Mouse (Mus musculus): Measurements from ENCODE around the gene Nphp3. TPM values are rescaled to one million over a fixed set of nuclear protein-coding genes. Genes with fewer than 3 reads are reported as not detected.
A peak's percentile ranks its signal among the peaks of the same experiment; 100 is the strongest.

Nphp3 gene
- polyA plus RNA-seq, 1 experiment from 2014 or later = 3.3 TPM

DNA sequence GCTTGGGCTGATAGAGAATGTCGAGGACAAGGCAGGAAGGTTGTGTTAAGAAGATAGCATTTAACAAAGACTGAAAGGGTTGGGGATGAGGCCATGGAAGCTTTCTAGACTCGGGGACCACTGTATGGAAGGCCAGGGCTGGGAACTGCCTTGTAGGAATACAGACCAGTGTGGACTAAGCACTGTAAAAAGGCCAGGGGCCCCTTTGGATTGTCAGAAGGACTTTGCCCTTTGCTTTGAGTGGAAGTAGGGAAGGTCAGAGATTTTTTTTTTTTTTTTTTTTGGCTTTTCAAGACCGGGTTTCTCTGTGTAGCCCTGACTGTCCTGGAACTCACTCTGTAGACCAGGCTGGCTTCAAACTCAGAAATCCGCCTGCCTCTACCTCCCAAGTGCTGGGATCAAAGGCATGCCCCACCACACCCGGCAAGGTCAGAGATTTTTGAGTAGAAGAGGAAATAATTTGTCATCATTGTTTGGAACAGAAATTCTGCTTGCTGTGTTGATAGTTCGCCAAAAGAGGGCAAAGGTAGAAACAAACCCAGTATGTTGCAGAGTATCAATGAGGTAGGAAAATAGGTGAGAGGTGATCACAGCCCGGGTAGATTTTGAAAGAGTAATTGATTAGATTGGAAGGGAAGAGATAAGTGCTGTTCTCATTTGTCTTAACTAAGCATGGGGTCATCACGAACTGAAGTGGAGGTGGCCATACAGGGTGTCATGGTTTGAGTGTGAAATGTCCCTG is 68.7 kb downstream of the Nphp3 start:
- Histone ChIP-seq H3K36me3 (replicated peaks) (no peaks in the 10 kb centered on the region), H3K9ac (no peak overlapping the region), H3K9me3 (no peaks in the 10 kb centered on the region), H3K27me3 (replicated peaks) (no peaks in the 10 kb centered on the region), H3K4me1 (no peaks in the 10 kb centered on the region), H3K4me3 (no peak overlapping the region), H3K27ac (no peak overlapping the region), H3K4me2 (no peak overlapping the region)
- ATAC-seq (replicated peaks) = no peak
- 82% methylated on average over 8 of the region's 8 CpGs for WGBS

DNA sequence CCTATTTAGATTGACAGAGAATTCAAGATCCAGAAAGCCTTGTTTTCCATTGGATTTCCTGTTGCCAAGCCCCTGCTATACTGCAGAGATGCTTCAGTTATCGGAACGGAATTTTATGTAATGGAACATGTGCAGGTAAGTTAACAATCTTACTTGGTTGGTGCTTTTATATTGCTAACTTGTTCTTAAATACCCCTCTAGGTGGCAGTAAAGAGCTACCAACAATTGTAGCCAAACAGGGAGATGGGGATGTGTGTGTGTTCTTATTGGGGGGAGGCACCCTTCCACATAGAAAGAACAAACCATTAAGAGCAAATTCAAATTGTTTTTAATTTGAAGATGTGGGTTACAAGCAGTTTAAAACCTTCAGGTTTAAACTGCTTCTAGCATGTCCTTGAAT is 73.5 kb downstream of the Nphp3 start:
- ATAC-seq (replicated peaks) = no peak

DNA sequence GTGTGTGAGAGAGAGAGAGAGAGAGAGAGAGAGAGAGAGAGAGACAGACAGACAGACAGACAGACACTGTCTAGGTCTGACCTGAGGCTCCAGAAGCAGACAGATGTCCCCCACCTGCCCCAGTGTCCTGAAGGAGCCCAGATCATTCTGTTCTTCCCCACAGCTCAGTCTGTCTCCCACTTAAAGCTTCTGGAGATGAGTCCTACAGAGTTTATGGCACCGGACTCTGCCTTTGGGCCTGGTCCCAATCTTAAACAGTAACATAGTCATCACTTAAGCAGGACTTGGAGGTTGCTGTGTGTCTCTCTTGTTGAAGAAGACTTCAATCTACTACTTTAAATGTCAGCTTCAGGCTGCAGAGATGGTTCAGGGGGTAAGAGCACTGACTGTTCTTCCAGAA is 76.4 kb downstream of the Nphp3 start:
- Histone ChIP-seq H3K4me1 (no peaks in the 10 kb centered on the region), H3K36me3 (replicated peaks) (no peaks in the 10 kb centered on the region), H3K4me3 (no peak overlapping the region), H3K9me3 (no peaks in the 10 kb centered on the region), H3K9ac (no peak overlapping the region), H3K27ac (no peak overlapping the region), H3K4me2 (no peak overlapping the region), H3K27me3 (replicated peaks) (no peaks in the 10 kb centered on the region)
- ATAC-seq (replicated peaks) = no peak
- 97% methylated on average over 1 of the region's 1 CpGs for WGBS

More for the DNA sequence above, 73.5 kb downstream of the Nphp3 start:
- Histone ChIP-seq H3K9me3 (no peaks in the 10 kb centered on the region), H3K27me3 (replicated peaks) (no peaks in the 10 kb centered on the region), H3K27ac (no peak overlapping the region), H3K4me3 (no peak overlapping the region), H3K4me1 (no peaks in the 10 kb centered on the region), H3K9ac (no peak overlapping the region), H3K4me2 (no peak overlapping the region), H3K36me3 (replicated peaks) (no peaks in the 10 kb centered on the region)
- WGBS = 68% methylated on average over 2 of the region's 2 CpGs

DNA sequence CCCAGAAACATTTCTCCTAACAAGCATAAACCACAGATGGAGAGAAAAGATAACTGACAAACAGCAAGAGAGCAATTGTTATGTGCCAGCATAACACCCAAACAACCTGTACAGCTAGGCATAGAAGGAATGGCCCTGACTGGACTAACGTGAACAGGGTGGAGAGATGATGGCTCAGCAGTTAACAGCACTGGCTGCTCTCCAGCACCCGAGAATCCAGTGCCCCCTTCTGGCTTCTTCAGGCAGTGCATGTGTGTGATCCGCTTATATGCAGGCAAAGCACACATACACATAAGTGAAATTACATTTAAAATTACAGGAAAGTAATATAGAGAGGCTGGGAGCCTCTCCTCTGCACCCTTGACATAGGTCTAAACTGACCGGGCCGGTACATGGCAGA is 77.0 kb downstream of the Nphp3 start:
- no peaks in the 10 kb centered on the region for H3K9me3 ChIP-seq
- H3K36me3 ChIP-seq (replicated peaks) = no peaks in the 10 kb centered on the region
- H3K4me2 ChIP-seq = no peak overlapping the region
- no peak overlapping the region for H3K27ac ChIP-seq
- no peaks in the 10 kb centered on the region for H3K4me1 ChIP-seq
- no peak overlapping the region for H3K9ac ChIP-seq
- 47% methylated on average over 5 of the region's 5 CpGs for WGBS
- no peaks in the 10 kb centered on the region for H3K27me3 ChIP-seq (replicated peaks)
- ATAC-seq (replicated peaks) = no peak
- no peak overlapping the region for H3K4me3 ChIP-seq

- Histone ChIP-seq H3K4me1 (no peaks in the 10 kb centered on the region), H3K27ac (no peak overlapping the region), H3K9ac (no peak overlapping the region), H3K9me3 (no peaks in the 10 kb centered on the region), H3K36me3 (replicated peaks) (no peaks in the 10 kb centered on the region), H3K4me3 (no peak overlapping the region), H3K27me3 (replicated peaks) (no peaks in the 10 kb centered on the region), H3K4me2 (no peak overlapping the region)
- ATAC-seq (replicated peaks) = no peak
- 80% methylated on average over 3 of the region's 3 CpGs for WGBS
Observed at GRCm38 (mm10) chr9:104080038-104080437, 77.7 kb downstream of the Nphp3 start.

GRCm38 (mm10) chr9:104085730-104086429 is 83.5 kb downstream of the Nphp3 start:
- H3K36me3 ChIP-seq (replicated peaks) = no peaks in the 10 kb centered on the region
- no peak overlapping the region for H3K9ac ChIP-seq
- H3K27ac ChIP-seq = no peak overlapping the region
- no peak overlapping the region for H3K4me3 ChIP-seq
- no peaks in the 10 kb centered on the region for H3K27me3 ChIP-seq (replicated peaks)
- WGBS = 79% methylated on average over 4 of the region's 4 CpGs
- no peaks in the 10 kb centered on the region for H3K9me3 ChIP-seq
- H3K4me1 ChIP-seq = no peaks in the 10 kb centered on the region
- no peak for ATAC-seq (replicated peaks)
- no peak overlapping the region for H3K4me2 ChIP-seq

DNA sequence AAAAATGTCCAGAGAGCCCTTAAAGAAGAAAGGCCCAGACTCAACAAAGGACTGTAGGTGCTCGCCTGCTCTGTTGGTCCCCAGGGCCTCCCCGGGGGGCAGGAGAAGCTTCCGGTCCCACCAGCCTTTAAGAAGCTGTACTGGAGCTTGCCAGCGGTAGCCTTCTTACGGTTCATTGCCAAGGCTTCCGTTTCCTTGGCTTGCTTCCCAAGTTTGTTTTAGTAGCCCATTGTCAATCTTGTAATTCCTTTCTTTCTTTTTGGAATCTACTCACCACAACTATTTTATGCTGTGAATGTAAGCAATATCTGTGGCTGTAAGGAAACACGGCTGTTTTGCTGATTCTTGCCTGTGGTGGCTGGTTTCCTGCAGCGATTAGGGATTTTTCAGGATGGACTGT is 86.2 kb downstream of the Nphp3 start:
- Histone ChIP-seq H3K9me3 (no peaks in the 10 kb centered on the region), H3K27me3 (replicated peaks) (no peaks in the 10 kb centered on the region), H3K36me3 (replicated peaks) (no peaks in the 10 kb centered on the region), H3K9ac (no peak overlapping the region), H3K4me2 (no peak overlapping the region), H3K4me3 (no peak overlapping the region), H3K4me1 (no peaks in the 10 kb centered on the region), H3K27ac (0 out of 2 replicates have a peak overlapping the region, but pooled peaks have one; percentile 34)
- no peak for ATAC-seq (replicated peaks)
- 57% methylated on average over 8 of the region's 8 CpGs for WGBS

GRCm38 (mm10) chr9:104092945-104093344 is 90.6 kb downstream of the Nphp3 start:
- no peaks in the 10 kb centered on the region for H3K9me3 ChIP-seq
- WGBS = 95% methylated on average over 5 of the region's 5 CpGs
- H3K27ac ChIP-seq = no peak overlapping the region
- H3K27me3 ChIP-seq (replicated peaks) = no peaks in the 10 kb centered on the region
- no peak overlapping the region for H3K9ac ChIP-seq
- no peaks in the 10 kb centered on the region for H3K36me3 ChIP-seq (replicated peaks)
- no peak for ATAC-seq (replicated peaks)
- no peak overlapping the region for H3K4me3 ChIP-seq
- no peaks in the 10 kb centered on the region for H3K4me1 ChIP-seq
- H3K4me2 ChIP-seq = no peak overlapping the region

Other genes starting within 250 kb of the Nphp3 start
- 28.5 and 33.0 TPM in 2 replicates for gene Tmem108, start 240.7 kb upstream of the Nphp3 start, polyA plus RNA-seq (2015; fragmentation: Nextera tagmentation; extraction: Ambion mirVana)
- gene Gm28305, start 38.1 kb downstream of the Nphp3 start, polyA plus RNA-seq (2015; fragmentation: Nextera tagmentation; extraction: Ambion mirVana) = not detected in 2 replicates
- gene Uba5, start 60.6 kb downstream of the Nphp3 start, polyA plus RNA-seq (2015; fragmentation: Nextera tagmentation; extraction: Ambion mirVana) = 69.6 TPM in 2 replicates
- 6.8 and 7.3 TPM in 2 replicates for gene Acad11, start 60.8 kb downstream of the Nphp3 start, polyA plus RNA-seq (2015; fragmentation: Nextera tagmentation; extraction: Ambion mirVana)
- gene Ackr4, start 124.4 kb downstream of the Nphp3 start, polyA plus RNA-seq (2015; fragmentation: Nextera tagmentation; extraction: Ambion mirVana) = 0.80 and 1.1 TPM in 2 replicates

All from midbrain, embryonic 15.5 days (tissue).